Mouse (Mus musculus): Measurements from ENCODE around the gene 4930539E08Rik. TPM values are rescaled to one million over a fixed set of nuclear protein-coding genes. Genes with fewer than 3 reads are reported as not detected.

4930539E08Rik gene
- polyA plus RNA-seq, 1 experiment from 2014 or later = 0.02 TPM

- no peaks in the 10 kb centered on the region for H3K27me3 ChIP-seq (replicated peaks; ENCODE audit: insufficient read depth, low read length)
- no peaks in the 10 kb centered on the region for H3K9me3 ChIP-seq (ENCODE audit: low read length)
- ATAC-seq (no peak), DNase-seq (ENCODE audit: low spot score) (no peak)
- TF ChIP-seq CTCF (IDR thresholded peaks at IDR 0.05) = no peak
- no peak for TF ChIP-seq EP300 (IDR thresholded peaks at IDR 0.05)
- 0 out of 2 replicates have a peak overlapping the region, but pooled peaks have one; percentile 97 for H3K27ac ChIP-seq (ENCODE audit: low read length)
- no peaks in the 10 kb centered on the region for H3K36me3 ChIP-seq (ENCODE audit: insufficient read depth, low read length)
- H3K4me2 ChIP-seq (replicated peaks; ENCODE audit: low read depth, low read length) = no peak overlapping the region
- H3K4me1 ChIP-seq (ENCODE audit: insufficient read depth, low read depth, low read length) = peaks cover 12% of the 10 kb centered on the region
- WGBS = 52% methylated on average over 4 of the region's 4 CpGs
- H3K9ac ChIP-seq (replicated peaks; ENCODE audit: low read depth) = no peak overlapping the region
- no peak overlapping the region for H3K4me3 ChIP-seq (ENCODE audit: low read depth, low read length)
Measured at GRCm38 (mm10) chr17:28950751-28951150, 35.6 kb upstream of the 4930539E08Rik start.

GRCm38 (mm10) chr17:28948661-28949060, 33.5 kb upstream of the 4930539E08Rik start:
- no peak for TF ChIP-seq CTCF (IDR thresholded peaks at IDR 0.05)
- no peak for TF ChIP-seq EP300 (IDR thresholded peaks at IDR 0.05)
- WGBS = 48% methylated on average over 4 of the region's 4 CpGs
- H3K27ac ChIP-seq (ENCODE audit: low read length) = no peak overlapping the region
- no peak for ATAC-seq
- no peak overlapping the region for H3K9ac ChIP-seq (replicated peaks; ENCODE audit: low read depth)
- no peaks in the 10 kb centered on the region for H3K27me3 ChIP-seq (replicated peaks; ENCODE audit: insufficient read depth, low read length)
- no peaks in the 10 kb centered on the region for H3K36me3 ChIP-seq (ENCODE audit: insufficient read depth, low read length)
- H3K4me1 ChIP-seq (ENCODE audit: insufficient read depth, low read depth, low read length) = peaks cover 5% of the 10 kb centered on the region
- no peak overlapping the region for H3K4me2 ChIP-seq (replicated peaks; ENCODE audit: low read depth, low read length)
- no peak overlapping the region for H3K4me3 ChIP-seq (ENCODE audit: low read depth, low read length)
- no peak for DNase-seq (ENCODE audit: low spot score)
- no peaks in the 10 kb centered on the region for H3K9me3 ChIP-seq (ENCODE audit: low read length)

GRCm38 (mm10) chr17:28947011-28947939, 32.2 kb upstream of the 4930539E08Rik start:
- no peak overlapping the region for H3K27ac ChIP-seq (ENCODE audit: low read length)
- no peaks in the 10 kb centered on the region for H3K27me3 ChIP-seq (replicated peaks; ENCODE audit: insufficient read depth, low read length)
- WGBS = 86% methylated on average over 19 of the region's 19 CpGs
- no peak overlapping the region for H3K9ac ChIP-seq (replicated peaks; ENCODE audit: low read depth)
- TF ChIP-seq EP300 (IDR thresholded peaks at IDR 0.05) (no peak), CTCF (IDR thresholded peaks at IDR 0.05) (no peak; the same call in 1 of the 2 replicates)
- H3K4me3 ChIP-seq (ENCODE audit: low read depth, low read length) = 0 out of 2 replicates have a peak overlapping the region, but pooled peaks have one; percentile 1
- DNase-seq (ENCODE audit: low spot score) (no peak), ATAC-seq (no peak)
- no peak overlapping the region for H3K4me2 ChIP-seq (replicated peaks; ENCODE audit: low read depth, low read length)
- H3K36me3 ChIP-seq (ENCODE audit: insufficient read depth, low read length) = no peaks in the 10 kb centered on the region
- no peaks in the 10 kb centered on the region for H3K9me3 ChIP-seq (ENCODE audit: low read length)
- H3K4me1 ChIP-seq (ENCODE audit: insufficient read depth, low read depth, low read length) = no peaks in the 10 kb centered on the region

DNA sequence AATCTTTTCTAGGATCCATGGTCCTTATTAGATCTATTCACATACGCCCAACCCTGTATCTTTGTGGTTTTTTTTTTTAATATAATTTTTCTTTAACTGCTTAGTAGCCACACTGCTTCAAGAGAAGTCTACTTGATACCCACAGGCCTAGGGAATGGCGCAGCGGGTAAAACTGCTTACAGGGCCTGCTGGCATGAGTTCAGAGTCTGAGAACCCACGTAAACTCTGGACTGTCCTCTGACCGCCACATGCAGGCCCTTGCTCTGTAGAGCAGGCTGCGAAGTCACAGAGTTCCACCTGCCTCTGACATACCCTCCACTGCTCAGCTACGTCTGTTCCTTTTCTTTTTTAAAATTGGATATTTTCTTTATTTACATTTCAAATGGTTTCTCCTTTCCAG, 29.4 kb upstream of the 4930539E08Rik start:
- no peaks in the 10 kb centered on the region for H3K9me3 ChIP-seq (ENCODE audit: low read length)
- H3K9ac ChIP-seq (replicated peaks; ENCODE audit: low read depth) = no peak overlapping the region
- no peaks in the 10 kb centered on the region for H3K27me3 ChIP-seq (replicated peaks; ENCODE audit: insufficient read depth, low read length)
- no peaks in the 10 kb centered on the region for H3K4me1 ChIP-seq (ENCODE audit: insufficient read depth, low read depth, low read length)
- ATAC-seq (no peak), DNase-seq (ENCODE audit: low spot score) (no peak)
- H3K27ac ChIP-seq (ENCODE audit: low read length) = no peak overlapping the region
- no peak overlapping the region for H3K4me2 ChIP-seq (replicated peaks; ENCODE audit: low read depth, low read length)
- TF ChIP-seq EP300 (IDR thresholded peaks at IDR 0.05) = no peak
- TF ChIP-seq CTCF (IDR thresholded peaks at IDR 0.05) = no peak
- H3K4me3 ChIP-seq (ENCODE audit: low read depth, low read length) = no peak overlapping the region
- no peaks in the 10 kb centered on the region for H3K36me3 ChIP-seq (ENCODE audit: insufficient read depth, low read length)
- WGBS = 82% methylated on average over 7 of the region's 7 CpGs

DNA sequence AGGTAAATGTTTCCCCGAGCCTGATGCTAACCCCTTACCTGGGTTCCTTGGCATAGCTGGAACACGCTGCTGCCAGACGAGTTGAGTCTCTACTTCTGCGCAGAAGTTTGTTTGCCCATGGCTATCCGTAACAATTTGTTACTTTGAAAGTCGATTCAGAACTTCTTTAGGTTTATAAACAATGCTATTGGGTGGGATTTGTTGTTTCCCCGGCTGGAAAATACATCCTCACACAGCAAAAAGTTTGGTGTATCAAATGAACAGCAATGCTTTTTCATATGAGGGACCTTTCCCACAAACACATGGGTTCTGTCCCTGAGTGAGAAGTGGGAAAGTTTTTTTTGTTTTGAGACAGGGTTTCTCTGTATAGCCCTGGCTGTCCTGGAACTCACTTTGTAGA, 28.6 kb upstream of the 4930539E08Rik start, which contains the start of gene Pxt1:
Gene Pxt1, minus strand, starts transcription at position 101 of the 400 bp plus-strand sequence.
- TF ChIP-seq EP300 (IDR thresholded peaks at IDR 0.05) (no peak), CTCF (IDR thresholded peaks at IDR 0.05) (no peak)
- Histone ChIP-seq H3K9ac (replicated peaks; ENCODE audit: low read depth) (no peak within 1 kb of the TSS), H3K27me3 (replicated peaks; ENCODE audit: insufficient read depth, low read length) (no peaks in the 10 kb centered on the region), H3K4me3 (ENCODE audit: low read depth, low read length) (no peak within 1 kb of the TSS), H3K9me3 (ENCODE audit: low read length) (no peaks in the 10 kb centered on the region), H3K4me2 (replicated peaks; ENCODE audit: low read depth, low read length) (no peak within 1 kb of the TSS), H3K27ac (ENCODE audit: low read length) (no peak within 1 kb of the TSS), H3K4me1 (ENCODE audit: insufficient read depth, low read depth, low read length) (no peaks in the 10 kb centered on the region), H3K36me3 (ENCODE audit: insufficient read depth, low read length) (no peaks in the 10 kb centered on the region)
- 81% methylated on average over 7 of the region's 7 CpGs for WGBS
- no peak for DNase-seq (ENCODE audit: low spot score)
- no peak for ATAC-seq

GRCm38 (mm10) chr17:28942101-28942500, 27.0 kb upstream of the 4930539E08Rik start:
- no peaks in the 10 kb centered on the region for H3K4me1 ChIP-seq (ENCODE audit: insufficient read depth, low read depth, low read length)
- 74% methylated on average over 10 of the region's 11 CpGs for WGBS
- H3K9ac ChIP-seq (replicated peaks; ENCODE audit: low read depth) = no peak overlapping the region
- no peaks in the 10 kb centered on the region for H3K27me3 ChIP-seq (replicated peaks; ENCODE audit: insufficient read depth, low read length)
- no peaks in the 10 kb centered on the region for H3K9me3 ChIP-seq (ENCODE audit: low read length)
- no peaks in the 10 kb centered on the region for H3K36me3 ChIP-seq (ENCODE audit: insufficient read depth, low read length)
- H3K4me2 ChIP-seq (replicated peaks; ENCODE audit: low read depth, low read length) = no peak overlapping the region
- no peak overlapping the region for H3K27ac ChIP-seq (ENCODE audit: low read length)
- no peak for DNase-seq (ENCODE audit: low spot score)
- no peak for TF ChIP-seq CTCF (IDR thresholded peaks at IDR 0.05)
- no peak for TF ChIP-seq EP300 (IDR thresholded peaks at IDR 0.05)
- ATAC-seq = no peak
- no peak overlapping the region for H3K4me3 ChIP-seq (ENCODE audit: low read depth, low read length)
